Mouse (Mus musculus): Measurements from ENCODE around the gene Psmd12.

Psmd12 gene

GRCm38 (mm10) chr11:107479053-107479861 is at the start of gene Psmd12:
Gene Psmd12 (plus strand): TSS chr11:107479484.
- DNase-seq, result peak; percentile 97

- no peak for DNase-seq
Observed at GRCm38 (mm10) chr11:107431197-107431965, 47.9 kb upstream of the Psmd12 start.

- no peak for DNase-seq
Observed at GRCm38 (mm10) chr11:107435776-107436449, 43.4 kb upstream of the Psmd12 start.

- DNase-seq, result no peak
Observed at GRCm38 (mm10) chr11:107437723-107438122, 41.6 kb upstream of the Psmd12 start.

- no peak for DNase-seq
Observed at GRCm38 (mm10) chr11:107438140-107438539, 41.1 kb upstream of the Psmd12 start.

GRCm38 (mm10) chr11:107441050-107441449 is 38.2 kb upstream of the Psmd12 start:
- DNase-seq, result no peak

- no peak for DNase-seq
Observed at GRCm38 (mm10) chr11:107443121-107444095, 35.9 kb upstream of the Psmd12 start.

- no peak for DNase-seq
Observed at GRCm38 (mm10) chr11:107445683-107446082, 33.6 kb upstream of the Psmd12 start.

- no peak for DNase-seq
Observed at GRCm38 (mm10) chr11:107446650-107447049, 32.6 kb upstream of the Psmd12 start.

GRCm38 (mm10) chr11:107447349-107447748 is 31.9 kb upstream of the Psmd12 start:
- peak; percentile 28 for DNase-seq

- DNase-seq, result no peak
Observed at GRCm38 (mm10) chr11:107447915-107448314, 31.4 kb upstream of the Psmd12 start.

GRCm38 (mm10) chr11:107449169-107449910 is 29.9 kb upstream of the Psmd12 start:
- no peak for DNase-seq

GRCm38 (mm10) chr11:107450097-107450496 is 29.2 kb upstream of the Psmd12 start:
- DNase-seq, result peak; percentile 26

- DNase-seq, result no peak
Observed at GRCm38 (mm10) chr11:107451106-107451505, 28.2 kb upstream of the Psmd12 start.

- DNase-seq, result no peak
Observed at GRCm38 (mm10) chr11:107452053-107452452, 27.2 kb upstream of the Psmd12 start.

GRCm38 (mm10) chr11:107454546-107455462 is 24.5 kb upstream of the Psmd12 start:
- DNase-seq, result no peak

GRCm38 (mm10) chr11:107457282-107457681 is 22.0 kb upstream of the Psmd12 start:
- no peak for DNase-seq

- DNase-seq, result no peak
Observed at GRCm38 (mm10) chr11:107458286-107458685, 21.0 kb upstream of the Psmd12 start.

GRCm38 (mm10) chr11:107458986-107459385 is 20.3 kb upstream of the Psmd12 start:
- DNase-seq, result no peak

- DNase-seq, result no peak
Observed at GRCm38 (mm10) chr11:107459828-107460227, 19.5 kb upstream of the Psmd12 start.
